Mouse (Mus musculus) mesoderm, embryonic 11.5 days (tissue): ENCODE data around the gene Stab2.
A peak's percentile ranks its signal among the peaks of the same experiment; 100 is the strongest.

Experiments used
- DNase-seq: peaks from one replicate; pipeline ENCODE4 v3.0.0-alpha.2; 2012; ENCODE audit warnings: low read depth, low spot score

The Stab2 gene

GRCm38 (mm10) chr10:86989838-86990237 is 18.0 kb downstream of the Stab2 start:
- DNase-seq, result no peak

- DNase-seq, result no peak
Observed at GRCm38 (mm10) chr10:86976001-86976726, 31.7 kb downstream of the Stab2 start.

- DNase-seq, result no peak
Observed at GRCm38 (mm10) chr10:86973276-86973675, 34.5 kb downstream of the Stab2 start.

DNA sequence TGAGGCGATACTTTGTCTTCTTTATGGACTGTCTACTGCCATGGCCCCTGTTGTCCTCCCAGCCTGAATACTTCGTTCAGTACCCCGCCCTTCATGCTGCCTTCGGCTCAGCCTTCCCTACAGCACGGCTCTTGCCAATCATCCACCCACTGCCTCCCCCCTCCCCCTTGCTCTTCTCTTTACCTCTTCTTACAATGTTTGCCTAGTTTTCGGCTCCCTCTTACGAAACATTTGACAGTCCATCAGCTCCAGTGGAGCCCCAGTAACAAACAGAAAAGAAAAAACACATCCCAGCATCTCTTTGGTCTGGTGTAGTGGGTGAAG is 35.4 kb downstream of the Stab2 start:
- DNase-seq, result no peak

DNA sequence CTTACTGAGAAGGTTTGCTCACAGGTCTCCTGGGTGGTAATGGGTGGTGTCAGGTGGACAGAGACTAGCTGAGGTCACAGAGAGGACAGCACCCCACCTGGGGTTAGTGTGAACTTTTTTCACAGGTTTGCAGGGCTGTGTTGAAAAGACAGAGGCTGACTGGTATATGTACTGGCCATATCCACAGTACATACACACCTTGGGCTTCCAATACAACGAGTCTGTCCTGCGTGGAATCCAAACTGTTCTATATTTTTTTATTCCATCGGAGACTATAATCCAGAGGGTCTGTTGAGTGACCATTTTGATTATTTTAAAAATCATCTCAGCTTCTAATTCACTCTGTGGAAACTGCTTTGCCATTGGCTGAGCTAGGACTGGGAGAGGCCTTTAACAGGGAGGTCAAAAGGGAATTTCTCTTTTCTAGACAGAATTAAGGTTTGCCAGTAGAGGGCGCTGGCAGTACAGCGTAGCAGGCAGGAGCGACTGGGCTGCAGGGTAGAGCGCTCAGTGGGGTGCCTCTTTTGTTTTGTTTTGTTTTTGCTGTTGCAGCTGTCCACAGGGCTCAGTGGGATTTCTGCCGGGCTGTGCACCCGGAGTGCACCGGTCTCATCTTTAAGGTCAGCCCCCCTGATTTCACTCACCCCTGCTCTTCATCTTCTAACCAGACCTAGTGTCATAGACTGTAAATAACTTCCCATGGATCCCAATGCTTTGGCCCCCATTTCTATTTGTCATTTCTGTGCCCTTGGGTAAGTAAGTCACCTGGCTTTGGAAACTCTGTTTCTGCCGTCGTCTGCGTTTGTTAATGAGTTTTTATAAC is 35.9 kb downstream of the Stab2 start:
- DNase-seq, result peak; percentile 86

- no peak for DNase-seq
Observed at GRCm38 (mm10) chr10:86969346-86969745, 38.5 kb downstream of the Stab2 start.

GRCm38 (mm10) chr10:86961542-86962466 is 46.0 kb downstream of the Stab2 start:
- no peak for DNase-seq

- DNase-seq, result no peak
Observed at GRCm38 (mm10) chr10:86955299-86955698, 52.5 kb downstream of the Stab2 start.

DNA sequence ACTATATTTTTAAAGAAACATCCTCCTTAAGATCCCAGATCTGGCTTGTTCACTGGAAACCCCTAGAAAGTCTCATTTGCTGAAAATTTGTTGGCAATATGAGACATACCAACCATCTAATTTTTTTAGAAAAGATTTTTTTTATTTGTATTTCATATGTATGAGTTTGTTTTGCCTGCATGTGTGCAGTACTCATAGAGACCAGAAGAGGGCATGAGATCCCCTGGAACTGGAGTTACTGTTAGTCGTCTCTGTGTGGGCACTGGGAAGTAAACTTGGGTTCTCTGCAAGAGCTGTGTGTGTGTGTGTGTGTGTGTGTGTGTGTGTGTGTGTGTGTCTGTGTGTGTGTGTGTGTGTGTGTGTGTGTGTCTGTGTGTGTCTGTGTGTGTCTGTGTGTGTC is 55.1 kb downstream of the Stab2 start:
- no peak for DNase-seq

DNA sequence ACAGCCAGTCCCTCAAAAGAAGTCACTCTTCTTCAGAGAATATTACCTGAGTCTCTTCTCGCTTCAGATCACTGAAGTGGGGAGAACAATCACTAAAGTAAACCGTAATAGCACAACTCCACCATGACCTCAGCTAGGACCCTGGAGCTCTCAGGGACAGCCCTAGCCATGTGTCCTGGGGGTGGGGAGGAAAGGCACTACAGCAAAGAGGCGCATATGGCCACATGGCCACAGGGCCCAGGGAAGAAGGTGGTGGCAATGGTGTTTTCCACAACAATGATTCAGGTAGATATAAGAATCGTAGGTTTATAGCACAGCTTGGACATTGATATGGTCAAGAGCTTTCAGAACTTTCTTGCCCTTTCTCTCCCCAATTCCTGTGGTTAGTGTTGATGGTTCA is 57.0 kb downstream of the Stab2 start:
- no peak for DNase-seq

DNA sequence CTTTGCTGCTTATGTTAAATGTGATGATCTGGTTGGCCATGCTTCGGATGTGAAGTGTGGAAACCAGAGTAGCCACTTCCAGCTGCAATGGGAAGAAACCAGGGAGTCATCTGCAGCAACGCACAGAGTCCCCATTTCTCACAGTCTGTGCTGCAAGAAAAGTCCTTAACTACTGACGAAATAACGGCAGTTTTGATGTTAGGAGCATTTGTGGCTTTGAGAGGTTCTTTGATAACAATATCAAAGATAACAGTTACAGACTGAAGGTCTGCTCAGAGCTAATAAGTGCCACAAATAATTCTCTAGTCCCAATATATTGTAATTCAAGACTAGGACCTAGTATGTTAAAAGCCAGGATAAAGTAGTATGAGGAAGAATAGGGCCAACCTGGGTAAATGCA is 57.9 kb downstream of the Stab2 start:
- no peak for DNase-seq

DNA sequence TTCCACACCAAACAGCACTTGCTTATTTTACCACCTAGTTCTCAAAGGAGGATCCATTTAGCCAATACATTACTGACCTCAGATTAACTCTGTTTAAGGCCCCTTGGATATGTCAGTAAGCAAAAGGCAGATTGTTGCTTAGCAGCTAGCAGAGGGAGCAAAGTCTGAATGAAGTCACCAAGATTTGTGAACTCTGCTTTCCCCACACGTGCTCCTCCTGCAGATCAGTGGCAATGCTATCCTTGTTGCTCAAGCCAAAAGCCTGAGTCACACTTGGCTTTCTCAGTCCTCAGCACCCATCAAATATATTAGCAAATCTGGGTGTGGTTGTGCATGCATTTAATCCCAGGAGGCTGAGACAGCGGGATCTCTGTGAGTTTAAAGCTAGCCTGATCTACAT is 60.3 kb downstream of the Stab2 start:
- no peak for DNase-seq

DNA sequence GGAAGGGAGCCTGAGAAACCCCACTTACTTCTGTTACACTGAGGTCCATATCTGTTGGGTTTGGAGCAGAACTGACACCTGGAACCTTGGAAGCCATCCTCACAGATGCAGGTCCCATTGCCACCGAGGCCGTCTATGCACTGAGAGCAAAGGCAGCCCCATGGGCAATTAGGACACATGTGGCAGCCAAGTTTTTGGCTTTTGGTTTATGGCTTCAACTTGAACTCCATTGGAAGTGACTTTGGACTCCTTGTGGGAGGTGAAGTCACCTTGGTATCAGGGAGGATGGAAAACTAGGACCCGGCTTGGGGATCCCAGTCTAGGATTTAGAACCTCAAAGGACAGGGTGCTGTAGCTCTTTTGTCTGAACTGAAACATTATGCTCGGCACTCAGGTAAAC is 67.2 kb downstream of the Stab2 start:
- DNase-seq, result no peak

DNA sequence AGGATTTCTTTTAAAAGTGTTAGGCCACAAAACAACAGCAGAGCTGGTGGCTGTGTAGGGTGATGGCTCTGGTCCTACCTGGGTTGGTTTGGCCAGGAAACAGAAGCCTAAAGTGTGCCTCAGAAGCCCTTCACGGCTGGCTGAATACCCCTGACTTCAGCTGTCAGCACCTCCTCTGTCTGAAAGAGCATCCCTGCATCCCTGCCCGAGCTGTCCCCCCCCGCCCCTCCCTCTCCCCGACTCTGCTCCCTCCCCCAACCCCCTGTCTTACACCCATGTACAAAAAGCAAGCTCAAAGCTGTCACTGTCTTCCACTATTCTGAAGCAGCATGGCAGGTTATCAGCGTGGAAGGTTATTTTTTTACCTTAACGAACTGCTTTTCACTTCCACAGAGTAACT is 73.4 kb downstream of the Stab2 start:
- DNase-seq, result no peak

GRCm38 (mm10) chr10:86933906-86934305 is 73.9 kb downstream of the Stab2 start:
- DNase-seq, result no peak

GRCm38 (mm10) chr10:86933180-86933695 is 74.6 kb downstream of the Stab2 start:
- no peak for DNase-seq

DNA sequence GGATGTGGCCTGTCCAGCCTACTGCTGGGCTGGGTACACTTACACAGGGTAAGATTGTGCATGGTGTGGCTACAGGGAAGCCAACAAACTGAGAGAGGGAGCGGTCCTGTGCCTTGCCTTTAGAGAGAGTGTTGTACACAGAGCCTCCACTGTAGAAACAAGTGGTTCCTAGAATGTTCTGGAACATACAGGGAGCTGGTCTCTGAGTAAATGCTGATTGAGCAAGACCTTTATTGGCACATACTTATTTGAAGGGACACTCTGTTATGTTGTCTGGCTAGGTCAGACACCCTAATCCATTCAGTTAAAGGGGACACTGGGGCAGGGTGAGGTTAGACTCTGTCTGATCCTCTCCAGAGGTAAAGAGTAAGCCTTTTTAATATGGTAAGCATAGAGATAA is 84.2 kb downstream of the Stab2 start:
- no peak for DNase-seq

- no peak for DNase-seq
Observed at GRCm38 (mm10) chr10:86915595-86915994, 92.2 kb downstream of the Stab2 start.

GRCm38 (mm10) chr10:86908562-86908961 is 99.3 kb downstream of the Stab2 start:
- no peak for DNase-seq

- no peak for DNase-seq
Observed at GRCm38 (mm10) chr10:86907043-86907442, 100.8 kb downstream of the Stab2 start.

- no peak for DNase-seq
Observed at GRCm38 (mm10) chr10:86895531-86895930, 112.3 kb downstream of the Stab2 start.

GRCm38 (mm10) chr10:86891066-86891465 is 116.8 kb downstream of the Stab2 start:
- no peak for DNase-seq
